Mouse (Mus musculus) CH12F3 (cell line): ENCODE data around the gene Zfp719.

Source experiments
- in situ Hi-C: fragments of 300-500 bp; cut with MboI; formaldehyde crosslinking; loops from 2 replicates; pipeline ENCODE4 v1.14.3; 2020; ENCODE audit warnings: low sequenced_read_pairs

Gene Zfp719

GRCm38 (mm10) chr7:43606896-43607742 lies 27.7 kb downstream of the Zfp719 start, which contains the start of gene Zfp819:
Gene Zfp819 (plus strand): TSS chr7:43607169.
- in situ Hi-C loops = no loop called here

GRCm38 (mm10) chr7:43607743-43608287 lies 28.4 kb downstream of the Zfp719 start:
- in situ Hi-C loops = no loop called here

GRCm38 (mm10) chr7:43608316-43608824 lies 29.0 kb downstream of the Zfp719 start:
- in situ Hi-C loops = no loop called here

GRCm38 (mm10) chr7:43613816-43614551 lies 34.6 kb downstream of the Zfp719 start:
- in situ Hi-C loops = no loop called here

- in situ Hi-C loops = no loop called here
These were observed 43.5 kb downstream of the Zfp719 start for GRCm38 (mm10) chr7:43622927-43623326.

- in situ Hi-C loops = no loop called here
These were observed 44.4 kb downstream of the Zfp719 start for GRCm38 (mm10) chr7:43623819-43624218.

- in situ Hi-C loops = no loop called here
These were observed 45.7 kb downstream of the Zfp719 start for GRCm38 (mm10) chr7:43625065-43625464.

GRCm38 (mm10) chr7:43625794-43626422 lies 46.5 kb downstream of the Zfp719 start:
- in situ Hi-C loops = no loop called here

- in situ Hi-C loops = no loop called here
These were observed 54.5 kb downstream of the Zfp719 start for GRCm38 (mm10) chr7:43633940-43634339.

GRCm38 (mm10) chr7:43634500-43634899 lies 55.1 kb downstream of the Zfp719 start, which contains the start of gene Ceacam18:
Gene Ceacam18 (plus strand): TSS chr7:43634707.
- in situ Hi-C loops = no loop called here

GRCm38 (mm10) chr7:43636194-43636593 lies 56.8 kb downstream of the Zfp719 start:
- in situ Hi-C loops = no loop called here

GRCm38 (mm10) chr7:43637118-43637517 lies 57.7 kb downstream of the Zfp719 start:
- in situ Hi-C loops = no loop called here

GRCm38 (mm10) chr7:43642587-43642986 lies 63.2 kb downstream of the Zfp719 start:
- in situ Hi-C loops = no loop called here
